Mouse (Mus musculus) small intestine, adult 10 weeks (tissue): Measurements from ENCODE around the gene Grasp. TPM values are rescaled to one million over a fixed set of nuclear protein-coding genes. Genes with fewer than 3 reads are reported as not detected.

Experiments used
- polyA plus RNA-seq: library from polyadenylated mRNA; stranded (reverse); fragments of 350-450 nt; fragmentation: Illumina TruSeq; extraction: RNeasy Lipid Tissue Mini Kit (QIAGEN cat#74804); gene quantifications from one replicate; pipeline ENCODE4 v1.2.3, GENCODE M21; 2014; ENCODE audit warnings: low replicate concordance

Gene Grasp
- not detected for polyA plus RNA-seq

DNA sequence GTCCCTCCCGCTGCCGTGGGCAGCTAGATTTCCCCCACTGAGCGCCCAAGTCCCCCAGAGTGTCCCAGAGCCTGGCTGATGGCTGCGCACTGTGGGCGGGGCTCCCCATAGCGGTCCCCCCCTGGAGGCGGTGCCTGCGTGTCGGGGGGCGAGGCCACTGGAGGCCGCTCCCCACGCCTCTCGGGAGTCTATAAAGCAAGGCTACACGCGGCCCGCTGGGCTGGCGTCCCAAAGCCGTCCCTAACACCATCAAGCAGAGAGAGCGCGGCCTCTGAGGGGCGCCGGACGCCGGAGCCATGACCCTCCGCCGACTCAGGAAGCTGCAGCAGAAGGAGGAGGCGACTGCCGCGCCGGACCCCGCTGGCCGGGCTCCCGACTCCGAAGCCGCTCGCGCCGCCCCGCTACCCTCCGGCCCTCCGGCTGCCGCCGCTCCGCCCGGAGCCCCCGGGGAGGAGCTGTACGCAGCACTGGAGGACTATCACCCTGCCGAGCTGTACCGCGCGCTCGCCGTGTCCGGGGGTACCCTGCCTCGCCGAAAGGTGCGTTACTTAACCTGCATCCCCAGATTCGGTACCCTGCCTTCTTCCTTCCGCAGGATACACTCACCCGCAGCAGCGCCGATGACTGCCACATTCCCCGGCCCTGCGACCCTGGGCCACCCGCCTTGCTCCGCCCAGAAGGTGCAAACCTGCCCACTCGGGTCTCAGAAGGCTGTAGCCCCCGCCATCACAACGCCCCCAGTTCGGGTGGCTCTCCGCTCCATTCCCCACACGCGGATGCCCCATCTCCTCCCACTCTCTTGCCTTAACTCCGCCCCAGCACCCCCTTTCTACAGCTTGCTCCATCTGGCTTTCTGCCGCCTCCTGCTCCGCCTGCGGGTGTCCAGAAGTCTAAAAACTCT is at the start of gene Grasp:
Gene Grasp, plus strand, starts transcription at position 183 of the 901 bp plus-strand sequence.

DNA sequence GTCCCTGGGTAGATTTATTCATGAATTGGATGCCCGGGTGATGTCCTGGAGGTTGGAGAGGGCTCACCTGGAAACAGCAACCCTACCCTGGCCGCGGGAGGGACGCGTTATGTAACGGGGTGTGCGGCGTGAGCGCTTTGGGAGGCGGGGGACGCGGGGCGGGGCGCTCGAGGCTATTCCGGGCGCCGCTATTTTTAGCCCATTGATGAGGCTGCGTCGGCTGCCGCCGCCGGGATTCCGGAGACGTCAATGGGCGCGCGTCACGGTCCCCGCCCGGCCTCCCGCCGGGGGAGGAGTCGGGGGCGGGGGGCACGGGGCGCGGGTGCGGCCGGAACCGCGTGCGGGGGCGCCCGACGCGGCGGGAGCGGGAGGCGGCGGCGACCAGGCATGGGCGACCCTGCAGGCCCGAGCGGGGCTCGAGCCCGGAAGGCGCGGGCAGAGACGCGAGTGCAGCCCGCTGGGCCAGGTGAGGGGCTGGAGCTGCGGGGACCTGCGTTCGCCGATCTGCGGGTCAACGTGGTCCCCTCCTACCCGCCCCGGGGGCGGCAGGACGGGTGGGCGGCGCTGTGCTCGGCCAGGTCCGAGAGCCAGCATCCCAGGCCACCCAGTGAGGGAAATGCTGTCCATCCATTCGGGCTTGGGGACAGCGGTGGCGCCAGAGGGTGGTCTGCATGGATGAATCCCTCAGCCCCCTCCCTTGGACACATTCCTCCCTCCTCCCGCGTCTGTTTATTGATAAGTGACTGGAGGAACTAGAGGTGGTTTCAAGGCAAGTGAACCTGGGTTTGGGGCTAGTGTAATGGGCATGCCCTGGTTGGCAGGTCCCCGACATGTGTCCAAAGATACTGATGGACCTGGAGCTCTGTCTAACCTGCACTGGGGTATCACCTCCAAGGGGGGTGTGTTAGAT is 30.2 kb downstream of the Grasp start, which contains the start of gene Nr4a1:
Gene Nr4a1, plus strand, starts transcription at position 384 of the 910 bp plus-strand sequence.

Other genes starting within 250 kb of the Grasp start
- gene Gm47841, start 176.8 kb upstream of the Grasp start, polyA plus RNA-seq, result not detected
- gene Fignl2, start 145.6 kb upstream of the Grasp start, polyA plus RNA-seq, result 0.30 TPM
- gene Ankrd33, start 108.4 kb upstream of the Grasp start, polyA plus RNA-seq, result not detected
- gene Acvrl1, start 95.7 kb upstream of the Grasp start, polyA plus RNA-seq, result 0.59 TPM
- gene Acvr1b, start 50.1 kb upstream of the Grasp start, polyA plus RNA-seq, result 17.5 TPM
- gene Nr4a1, start 30.1 kb downstream of the Grasp start, polyA plus RNA-seq, result 1.6 TPM
- gene Atg101, start 60.1 kb downstream of the Grasp start, polyA plus RNA-seq, result not detected
- not detected for gene 6030408B16Rik, start 69.0 kb downstream of the Grasp start, polyA plus RNA-seq
- gene Krt80, start 146.0 kb downstream of the Grasp start, polyA plus RNA-seq, result not detected
- 0.85 TPM for gene Krt7, start 186.9 kb downstream of the Grasp start, polyA plus RNA-seq
- gene Krt87, start 214.6 kb downstream of the Grasp start, polyA plus RNA-seq, result not detected
- not detected for gene Krt88, start 223.6 kb downstream of the Grasp start, polyA plus RNA-seq
- not detected for gene Krt81, start 239.6 kb downstream of the Grasp start, polyA plus RNA-seq
- not detected for gene Krt86, start 249.3 kb downstream of the Grasp start, polyA plus RNA-seq